ENCODE assay signal across 26 mouse cellular contexts in genomic region chr13:8534265-8535113, GRCm38 (mm10).
"Had no signal": no experiment of that assay in that cellular context is flagged by ENCODE, and none has a peak within 500 bp of the region (broad histone marks: within the 10 kb centered on the region; RNA-seq: fewer than 3 reads in every experiment).

No protein-coding gene starts in this region.

- H3K27me3 ChIP-seq: heart, embryonic 12.5 days; hindbrain, embryonic 12.5 days; kidney, embryonic 15.5 days; limb, embryonic 12.5 days; limb, embryonic 15.5 days; liver, embryonic 12.5 days had no signal

- H3K27ac ChIP-seq: gastrocnemius, adult 2 months; heart, embryonic 10.5 days; hindbrain, embryonic 10.5 days; hindbrain, embryonic 12.5 days; hindbrain, embryonic 14.5 days; kidney, embryonic 15.5 days; kidney, postnatal 0 days; limb, embryonic 12.5 days; limb, embryonic 15.5 days; liver, embryonic 12.5 days had no signal

- H3K36me3 ChIP-seq: heart, embryonic 10.5 days; heart, embryonic 12.5 days; hindbrain, embryonic 10.5 days; hindbrain, embryonic 12.5 days; kidney, embryonic 15.5 days; limb, embryonic 12.5 days; limb, embryonic 15.5 days; liver, embryonic 12.5 days had no signal

- H3K4me3 ChIP-seq: gastrocnemius, adult 2 months; heart, embryonic 10.5 days; heart, embryonic 12.5 days; hindbrain, embryonic 10.5 days; hindbrain, embryonic 12.5 days; kidney, embryonic 15.5 days; limb, embryonic 12.5 days; limb, embryonic 15.5 days; liver, embryonic 12.5 days had no signal

- H3K4me2 ChIP-seq: heart, embryonic 12.5 days; hindbrain, embryonic 12.5 days; hindbrain, embryonic 14.5 days; kidney, embryonic 15.5 days; limb, embryonic 12.5 days; limb, embryonic 15.5 days; liver, embryonic 12.5 days had no signal

- ATAC-seq: forebrain, embryonic 16.5 days; hindbrain, embryonic 16.5 days; inflammation-experienced regulatory T-cells, adult 6 months; liver, embryonic 12.5 days had no signal

- H3K9me3 ChIP-seq: heart, embryonic 10.5 days; heart, embryonic 12.5 days; hindbrain, embryonic 10.5 days; hindbrain, embryonic 12.5 days; kidney, embryonic 15.5 days; limb, embryonic 12.5 days; limb, embryonic 15.5 days; liver, embryonic 12.5 days had no signal

- DNase-seq: gastrocnemius, adult 2 months; gastrocnemius, postnatal 10 days; gastrocnemius, postnatal 25 days; heart, postnatal 10 days; heart, postnatal 4 days; kidney, adult 11 months; kidney, adult 2 months; kidney, adult 9 months; kidney, postnatal 14 days; kidney, postnatal 36 days; layer of hippocampus, adult 9-11 months; layer of hippocampus, postnatal 36 days; left cerebral cortex, postnatal 4 days had no signal

- H3K4me1 ChIP-seq: heart, embryonic 10.5 days; hindbrain, embryonic 10.5 days; hindbrain, embryonic 12.5 days; kidney, embryonic 15.5 days; limb, embryonic 12.5 days; limb, embryonic 15.5 days; liver, embryonic 12.5 days had no signal

- H3K9ac ChIP-seq: heart, embryonic 12.5 days; hindbrain, embryonic 12.5 days; hindbrain, embryonic 14.5 days; kidney, embryonic 15.5 days; limb, embryonic 12.5 days; limb, embryonic 15.5 days; liver, embryonic 12.5 days had no signal
